Mouse (Mus musculus) myocyte (in vitro differentiated cells): ENCODE data around the gene Ssb. TPM values are rescaled to one million over a fixed set of nuclear protein-coding genes. Genes with fewer than 3 reads are reported as not detected.

Source experiments
- H3K27me3 ChIP-seq: one replicate; pipeline ENCODE4 v1.6.1; 2011; ENCODE audit not compliant: control insufficient read depth, insufficient read depth, insufficient read length
- H3K36me3 ChIP-seq: one replicate; pipeline ENCODE4 v1.6.1; 2011; ENCODE audit not compliant: control insufficient read depth, insufficient read depth
- H3K4me2 ChIP-seq: one replicate; pipeline ENCODE4 v1.6.1; 2011; ENCODE audit warnings: low read depth, control low read depth
- H3K4me3 ChIP-seq: one replicate; pipeline ENCODE4 v1.5.1; 2011; ENCODE audit warnings: mild to moderate bottlenecking, control low read depth, moderate library complexity
- H3K79me2 ChIP-seq: one replicate; pipeline ENCODE4 v1.6.1; 2011; ENCODE audit not compliant: control insufficient read depth, insufficient read depth
- H3ac ChIP-seq: one replicate; pipeline ENCODE4 v1.6.1; 2011; ENCODE audit not compliant: control insufficient read depth, insufficient read length
- CEBPB ChIP-seq: IDR thresholded peaks from 2 replicates; pipeline ENCODE4 v1.6.1; 2011; ENCODE audit warnings: mild to moderate bottlenecking, moderate library complexity; ENCODE audit not compliant: poor library complexity, insufficient read depth, severe bottlenecking
- E2F4 ChIP-seq: IDR thresholded peaks from one replicate; pipeline ENCODE4 v1.6.1; 2011; ENCODE audit warnings: mild to moderate bottlenecking, control low read depth, moderate library complexity; ENCODE audit not compliant: insufficient read depth
- MAX ChIP-seq: IDR thresholded peaks from one replicate; pipeline ENCODE4 v1.6.1; 2011; ENCODE audit warnings: low read depth, mild to moderate bottlenecking, control low read depth
- MYOD1 ChIP-seq, 3 experiments: IDR thresholded peaks; one replicate each; pipeline ENCODE4 v1.6.1; 2011; ENCODE audit warnings: control low read depth in 2 of 3, low read depth in 2 of 3, mild to moderate bottlenecking in 2 of 3, moderate library complexity in 1 of 3; ENCODE audit not compliant: insufficient read length in 2 of 3, control insufficient read depth in 1 of 3
- MYOG ChIP-seq, 3 experiments: IDR thresholded peaks; one replicate each; pipeline ENCODE4 v1.6.1; 2011; ENCODE audit warnings: control low read depth in 2 of 3, low read depth in 2 of 3, mild to moderate bottlenecking in 2 of 3; ENCODE audit not compliant: insufficient read length in 2 of 3, control insufficient read depth in 1 of 3, insufficient read depth in 1 of 3
- POLR2A ChIP-seq: IDR thresholded peaks from one replicate; pipeline ENCODE4 v1.6.1; 2011; ENCODE audit warnings: low read depth, mild to moderate bottlenecking, control low read depth, moderate library complexity; ENCODE audit not compliant: insufficient read length
- POLR2AphosphoS2 ChIP-seq: IDR thresholded peaks from one replicate; pipeline ENCODE4 v1.6.1; 2011; ENCODE audit warnings: low read depth, control low read depth; ENCODE audit not compliant: insufficient read length
- REST ChIP-seq: IDR thresholded peaks from one replicate; pipeline ENCODE4 v1.6.1; 2011; ENCODE audit warnings: mild to moderate bottlenecking, control low read depth, moderate library complexity; ENCODE audit not compliant: insufficient read depth, insufficient read length
- SRF ChIP-seq: IDR thresholded peaks from one replicate; pipeline ENCODE4 v1.6.1; 2011; ENCODE audit warnings: low read depth; ENCODE audit not compliant: control insufficient read depth, insufficient read length
- TCF12 ChIP-seq: IDR thresholded peaks from one replicate; pipeline ENCODE4 v1.6.1; 2011; ENCODE audit warnings: mild to moderate bottlenecking, control low read depth; ENCODE audit not compliant: poor library complexity, insufficient read depth, severe bottlenecking
- TCF3 ChIP-seq: IDR thresholded peaks from one replicate; pipeline ENCODE4 v1.6.1; 2011; ENCODE audit warnings: low read depth, control low read depth; ENCODE audit not compliant: insufficient read length
- USF1 ChIP-seq: IDR thresholded peaks from one replicate; pipeline ENCODE4 v1.6.1; 2011; ENCODE audit warnings: low read depth, mild to moderate bottlenecking, control low read depth, moderate library complexity
- polyA plus RNA-seq: library from polyadenylated mRNA; unstranded; fragments of >200 nt; fragmentation: generic; extraction: Trizol; gene quantifications from one replicate; pipeline ENCODE4 v1.2.1, GENCODE M21; 2012; ENCODE audit warnings: missing spikeins

The Ssb gene
- polyA plus RNA-seq, 1 experiment, result 36.4 TPM

- Histone ChIP-seq H3K27me3 (peaks cover 15% of the 10 kb centered on the region), H3K36me3 (no peaks in the 10 kb centered on the region), H3ac (peak overlapping the region; percentile 58), H3K79me2 (no peaks in the 10 kb centered on the region), H3K4me3 (no peak overlapping the region), H3K4me2 (peak overlapping the region; percentile 67)
- TF ChIP-seq MYOD1 (IDR thresholded peaks at IDR 0.05; ENCODE audit: control insufficient read depth in 1 of 3, insufficient read length in 2 of 3, low read depth in 2 of 3) (peak in 1 of 3 experiments; percentile 44), POLR2AphosphoS2 (no peak)
Observed at GRCm38 (mm10) chr2:69822361-69823128, 38.8 kb upstream of the Ssb start.

GRCm38 (mm10) chr2:69823129-69823677 lies 38.2 kb upstream of the Ssb start:
- Histone ChIP-seq H3K4me3 (no peak overlapping the region), H3K27me3 (peaks cover 15% of the 10 kb centered on the region), H3ac (peak overlapping the region; percentile 58), H3K79me2 (no peaks in the 10 kb centered on the region), H3K4me2 (peak overlapping the region; percentile 67), H3K36me3 (no peaks in the 10 kb centered on the region)
- no peak for TF ChIP-seq POLR2AphosphoS2
- TF ChIP-seq TCF12, result no peak
- no peak for TF ChIP-seq MYOG (IDR thresholded peaks at IDR 0.05; ENCODE audit: control insufficient read depth in 1 of 3, insufficient read depth in 1 of 3, insufficient read length in 2 of 3, low read depth in 2 of 3)
- TF ChIP-seq REST, result no peak
- TF ChIP-seq MAX, result no peak
- peak in 1 of 3 experiments; percentile 23 for TF ChIP-seq MYOD1 (IDR thresholded peaks at IDR 0.05; ENCODE audit: control insufficient read depth in 1 of 3, insufficient read length in 2 of 3, low read depth in 2 of 3)
- TF ChIP-seq E2F4, result no peak
- peak; percentile 18 for TF ChIP-seq POLR2A

GRCm38 (mm10) chr2:69825898-69826297 lies 35.5 kb upstream of the Ssb start:
- no peak overlapping the region for H3K4me2 ChIP-seq
- no peak for TF ChIP-seq MYOG (IDR thresholded peaks at IDR 0.05; ENCODE audit: control insufficient read depth in 1 of 3, insufficient read depth in 1 of 3, insufficient read length in 2 of 3, low read depth in 2 of 3)
- TF ChIP-seq TCF12, result no peak
- TF ChIP-seq MAX, result no peak
- no peak for TF ChIP-seq REST
- TF ChIP-seq POLR2A, result no peak
- TF ChIP-seq SRF, result no peak
- no peak for TF ChIP-seq MYOD1 (IDR thresholded peaks at IDR 0.05; ENCODE audit: control insufficient read depth in 1 of 3, insufficient read length in 2 of 3, low read depth in 2 of 3)
- TF ChIP-seq CEBPB, result no peak
- no peak for TF ChIP-seq E2F4
- TF ChIP-seq POLR2AphosphoS2, result no peak
- TF ChIP-seq TCF3, result no peak
- no peaks in the 10 kb centered on the region for H3K36me3 ChIP-seq

GRCm38 (mm10) chr2:69826380-69826779 lies 35.0 kb upstream of the Ssb start:
- H3K36me3 ChIP-seq, result no peaks in the 10 kb centered on the region
- no peaks in the 10 kb centered on the region for H3K79me2 ChIP-seq
- no peak overlapping the region for H3ac ChIP-seq
- H3K27me3 ChIP-seq, result peaks cover 8% of the 10 kb centered on the region
- TF ChIP-seq SRF, result no peak
- TF ChIP-seq CEBPB, result no peak
- no peak for TF ChIP-seq MAX
- no peak for TF ChIP-seq MYOD1 (IDR thresholded peaks at IDR 0.05; ENCODE audit: control insufficient read depth in 1 of 3, insufficient read length in 2 of 3, low read depth in 2 of 3)
- no peak overlapping the region for H3K4me2 ChIP-seq
- H3K4me3 ChIP-seq, result no peak overlapping the region

More at GRCm38 (mm10) chr2:69825898-69826297, 35.5 kb upstream of the Ssb start:
- Histone ChIP-seq H3ac (no peak overlapping the region), H3K79me2 (no peaks in the 10 kb centered on the region), H3K27me3 (peaks cover 8% of the 10 kb centered on the region), H3K4me3 (no peak overlapping the region)

GRCm38 (mm10) chr2:69828031-69828430 lies 33.3 kb upstream of the Ssb start:
- TF ChIP-seq REST, result no peak
- no peak for TF ChIP-seq TCF12
- no peak for TF ChIP-seq SRF
- TF ChIP-seq TCF3, result no peak
- TF ChIP-seq MYOG (IDR thresholded peaks at IDR 0.05; ENCODE audit: control insufficient read depth in 1 of 3, insufficient read depth in 1 of 3, insufficient read length in 2 of 3, low read depth in 2 of 3), result no peak
- no peak for TF ChIP-seq POLR2AphosphoS2
- no peak for TF ChIP-seq USF1
- TF ChIP-seq E2F4, result no peak
- TF ChIP-seq MYOD1 (IDR thresholded peaks at IDR 0.05; ENCODE audit: control insufficient read depth in 1 of 3, insufficient read length in 2 of 3, low read depth in 2 of 3), result no peak
- TF ChIP-seq CEBPB, result no peak
- TF ChIP-seq POLR2A, result no peak
- TF ChIP-seq MAX, result no peak
- Histone ChIP-seq H3K4me3 (no peak overlapping the region), H3K79me2 (no peaks in the 10 kb centered on the region), H3K36me3 (no peaks in the 10 kb centered on the region), H3K27me3 (no peaks in the 10 kb centered on the region), H3K4me2 (no peak overlapping the region), H3ac (no peak overlapping the region)
